Mouse (Mus musculus) embryonic facial prominence, embryonic 15.5 days (tissue): Measurements from ENCODE around the gene Polr3c. TPM values are rescaled to one million over a fixed set of nuclear protein-coding genes. Genes with fewer than 3 reads are reported as not detected.

Experiments used
- ATAC-seq: fragments of 200-750 bp; cut with Nextera tagmentation; 2 replicates; pipeline ENCODE4 v1.8.0; 2017; ENCODE audit warnings: low read depth, moderate TSS enrichment; ENCODE audit not compliant: insufficient number of reproducible peaks, low FRiP score, low TSS enrichment
- H3K27ac ChIP-seq: fragments of 300-500 bp; sonication (generic); replicated peaks from 2 replicates; pipeline ENCODE4 v1.5.1; 2015; ENCODE audit warnings: mild to moderate bottlenecking, inconsistent platforms
- H3K27me3 ChIP-seq: fragments of 300-500 bp; sonication (generic); 2 replicates; pipeline ENCODE4 v1.6.1; 2015; ENCODE audit warnings: inconsistent platforms
- H3K36me3 ChIP-seq: fragments of 300-500 bp; sonication (generic); 2 replicates; pipeline ENCODE4 v1.6.1; 2015; ENCODE audit warnings: mild to moderate bottlenecking, inconsistent platforms
- H3K4me1 ChIP-seq: fragments of 300-500 bp; sonication (generic); 2 replicates; pipeline ENCODE4 v1.6.1; 2015; ENCODE audit warnings: inconsistent platforms
- H3K4me2 ChIP-seq: fragments of 300-500 bp; sonication (generic); replicated peaks from 2 replicates; pipeline ENCODE4 v1.6.1; 2015; ENCODE audit warnings: mild to moderate bottlenecking, inconsistent platforms
- H3K4me3 ChIP-seq: fragments of 300-500 bp; sonication (generic); replicated peaks from 2 replicates; pipeline ENCODE4 v1.5.1; 2015; ENCODE audit warnings: mild to moderate bottlenecking, inconsistent platforms
- H3K9ac ChIP-seq: fragments of 300-500 bp; sonication (generic); 2 replicates; pipeline ENCODE4 v1.6.1; 2015; ENCODE audit warnings: inconsistent platforms
- H3K9me3 ChIP-seq: fragments of 300-500 bp; sonication (generic); replicated peaks from 2 replicates; pipeline ENCODE4 v1.6.1; 2016; ENCODE audit warnings: inconsistent platforms
- WGBS: fragments of 180-500 bp; shearing (Covaris S2); methylation state at CpG from one replicate; pipeline ENCODE4 v1.1.7; 2015; 5-methylcytosine and 5-hydroxymethylcytosine counted together
- polyA plus RNA-seq: library from polyadenylated mRNA; unstranded; fragments of >200 nt; fragmentation: Nextera tagmentation; extraction: Ambion mirVana; gene quantifications from 2 replicates; pipeline ENCODE4 v1.2.1, GENCODE M21; 2015

Polr3c gene
- polyA plus RNA-seq, 1 experiment from 2014 or later: 32.8 TPM

DNA sequence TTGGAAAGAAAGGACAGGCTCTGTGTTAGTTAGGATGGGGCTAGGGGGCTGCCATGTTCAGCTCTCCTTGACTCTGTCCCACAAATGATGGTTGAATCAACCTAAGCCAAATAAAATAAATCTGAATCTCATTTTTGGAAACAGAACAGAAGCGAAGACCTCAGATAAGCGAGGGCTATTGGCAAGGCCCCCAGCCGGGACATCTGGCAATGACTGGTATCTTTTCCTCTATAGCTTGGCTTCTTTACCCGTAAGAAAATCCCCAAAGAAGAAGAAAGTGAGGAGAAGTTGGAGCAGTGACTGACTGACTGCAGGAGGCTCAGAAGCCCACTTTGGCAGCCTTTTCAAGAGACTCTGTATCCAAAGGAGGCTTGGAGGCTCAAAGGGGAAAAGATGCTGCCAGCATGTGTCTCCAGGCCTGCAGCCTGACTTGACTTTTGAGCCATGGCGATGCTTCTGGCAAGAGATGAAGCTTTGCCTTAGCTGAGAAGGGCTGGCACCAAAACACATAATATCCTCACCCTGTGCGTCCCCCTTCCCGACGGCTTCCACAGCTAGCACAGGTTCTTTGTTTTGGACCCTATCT is 64.6 kb downstream of the Polr3c start:
- H3K4me3 ChIP-seq: peak overlapping the region; percentile 24

More for the DNA sequence above, 64.6 kb downstream of the Polr3c start:
- Histone ChIP-seq H3K4me1 (peaks cover 21% of the 10 kb centered on the region), H3K4me2 (peak overlapping the region; percentile 47), H3K9ac (no peak overlapping the region), H3K9me3 (no peaks in the 10 kb centered on the region), H3K27me3 (no peaks in the 10 kb centered on the region), H3K36me3 (no peaks in the 10 kb centered on the region), H3K27ac (peak overlapping the region; percentile 87)
- ATAC-seq: no peak
- WGBS: 32% methylated on average over 8 of the region's 8 CpGs

Other genes starting within 250 kb of the Polr3c start
- gene Hfe2, start 202.5 kb downstream of the Polr3c start, polyA plus RNA-seq: 12.4 and 16.1 TPM in 2 replicates
- 179 and 184 TPM in 2 replicates for gene Txnip, start 169.7 kb downstream of the Polr3c start, polyA plus RNA-seq
- 1.5 and 2.0 TPM in 2 replicates for gene Gm16253, start 150.6 kb downstream of the Polr3c start, polyA plus RNA-seq
- gene Polr3gl, start 133.4 kb downstream of the Polr3c start, polyA plus RNA-seq: 43.6 and 48.5 TPM in 2 replicates
- 2.2 and 3.0 TPM in 2 replicates for gene Ankrd34a, start 131.0 kb downstream of the Polr3c start, polyA plus RNA-seq
- 8.7 and 10.1 TPM in 2 replicates for gene Lix1l, start 126.5 kb downstream of the Polr3c start, polyA plus RNA-seq
- 119 and 121 TPM in 2 replicates for gene Rbm8a, start 97.7 kb downstream of the Polr3c start, polyA plus RNA-seq
- gene Pex11b, start 92.3 kb downstream of the Polr3c start, polyA plus RNA-seq: 54.7 and 58.7 TPM in 2 replicates
- gene Gm42957, start 92.2 kb downstream of the Polr3c start, polyA plus RNA-seq: 0.43 and 0.45 TPM in 2 replicates
- gene Itga10, start 82.0 kb downstream of the Polr3c start, polyA plus RNA-seq: 6.3 and 6.9 TPM in 2 replicates
- 10.2 TPM in 2 replicates for gene Ankrd35, start 57.5 kb downstream of the Polr3c start, polyA plus RNA-seq
- gene Pias3, start 31.2 kb downstream of the Polr3c start, polyA plus RNA-seq: 65.4 and 74.1 TPM in 2 replicates
- 15.3 and 16.3 TPM in 2 replicates for gene Nudt17, start 19.1 kb downstream of the Polr3c start, polyA plus RNA-seq
- gene Rnf115, start within 50 bp of the Polr3c start, polyA plus RNA-seq: 39.8 and 42.0 TPM in 2 replicates
- not detected in 2 replicates for gene Pdzk1, start 101.7 kb upstream of the Polr3c start, polyA plus RNA-seq
- 0.07 and 0.13 TPM in 2 replicates for gene Cd160, start 101.7 kb upstream of the Polr3c start, polyA plus RNA-seq
- 20.2 and 23.9 TPM in 2 replicates for gene Gja5, start 177.1 kb upstream of the Polr3c start, polyA plus RNA-seq
- 37.8 and 41.5 TPM in 2 replicates for gene Gpr89, start 177.7 kb upstream of the Polr3c start, polyA plus RNA-seq
- 0.03 and 0.07 TPM in 2 replicates for gene Gja8, start 198.4 kb upstream of the Polr3c start, polyA plus RNA-seq